Mouse (Mus musculus): Measurements from ENCODE around the gene Atl2. TPM values are rescaled to one million over a fixed set of nuclear protein-coding genes. Genes with fewer than 3 reads are reported as not detected.
A peak's percentile ranks its signal among the peaks of the same experiment; 100 is the strongest.

Atl2 gene
- 10 to 100 TPM; 50.5 to 59.4 TPM for total RNA-seq (2021)

- DNase-seq, result peak; percentile 92 to 94
Observed at GRCm38 (mm10) chr17:79895911-79896423, at the start of gene Atl2. Gene Atl2 (minus strand): TSS chr17:79896123.

GRCm38 (mm10) chr17:79944851-79945250, 48.9 kb upstream of the Atl2 start:
- no peak for DNase-seq

- DNase-seq, result no peak
Observed at GRCm38 (mm10) chr17:79942418-79942817, 46.5 kb upstream of the Atl2 start.

- no peak for DNase-seq
Observed at GRCm38 (mm10) chr17:79939133-79939532, 43.2 kb upstream of the Atl2 start.

- DNase-seq, result no peak
Observed at GRCm38 (mm10) chr17:79937921-79938601, 42.1 kb upstream of the Atl2 start.

- no peak for DNase-seq
Observed at GRCm38 (mm10) chr17:79934370-79934769, 38.4 kb upstream of the Atl2 start.

- DNase-seq, result no peak
Observed at GRCm38 (mm10) chr17:79932676-79933278, 36.9 kb upstream of the Atl2 start.

GRCm38 (mm10) chr17:79927110-79927509, 31.2 kb upstream of the Atl2 start:
- DNase-seq, result no peak

GRCm38 (mm10) chr17:79926486-79926885, 30.6 kb upstream of the Atl2 start:
- DNase-seq, result no peak

GRCm38 (mm10) chr17:79925865-79926421, 30.0 kb upstream of the Atl2 start:
- DNase-seq, result no peak

- no peak for DNase-seq
Observed at GRCm38 (mm10) chr17:79920355-79920754, 24.4 kb upstream of the Atl2 start.

GRCm38 (mm10) chr17:79919566-79920350, 23.8 kb upstream of the Atl2 start:
- DNase-seq, result peak; percentile 18 to 34

GRCm38 (mm10) chr17:79918484-79919004, 22.6 kb upstream of the Atl2 start:
- DNase-seq, result no peak

GRCm38 (mm10) chr17:79916996-79917395, 21.1 kb upstream of the Atl2 start:
- no peak for DNase-seq

GRCm38 (mm10) chr17:79912174-79912573, 16.3 kb upstream of the Atl2 start:
- DNase-seq, result no peak

- no peak for DNase-seq
Observed at GRCm38 (mm10) chr17:79911718-79912117, 15.8 kb upstream of the Atl2 start.

GRCm38 (mm10) chr17:79909571-79909970, 13.6 kb upstream of the Atl2 start:
- DNase-seq, result no peak

GRCm38 (mm10) chr17:79907698-79908097, 11.8 kb upstream of the Atl2 start:
- DNase-seq, result no peak

- DNase-seq, result no peak
Observed at GRCm38 (mm10) chr17:79906791-79907494, 11.0 kb upstream of the Atl2 start.

- DNase-seq, result no peak
Observed at GRCm38 (mm10) chr17:79904593-79904992, 8.7 kb upstream of the Atl2 start.

- no peak for DNase-seq
Observed at GRCm38 (mm10) chr17:79901207-79901606, 5.3 kb upstream of the Atl2 start.

GRCm38 (mm10) chr17:79898156-79898746, 2.3 kb upstream of the Atl2 start:
- DNase-seq, result no peak
